Mouse (Mus musculus): ENCODE results near the gene Crlf2. TPM values are rescaled to one million over a fixed set of nuclear protein-coding genes. Genes with fewer than 3 reads are reported as not detected.

Gene Crlf2
- polyA plus RNA-seq, 1 experiment from 2014 or later = 3.3 TPM

- Histone ChIP-seq H3K4me3 (ENCODE audit: low read depth, low read length) (peak overlapping the region; percentile 54), H3K27ac (ENCODE audit: low read depth, low read length) (peak overlapping the region; percentile 81), H3K9me3 (ENCODE audit: control insufficient read depth, low read length) (peaks cover 27% of the 10 kb centered on the region), H3K4me1 (replicated peaks; ENCODE audit: control insufficient read depth, insufficient read depth, low read length) (no peaks in the 10 kb centered on the region), H3K36me3 (ENCODE audit: control insufficient read depth, insufficient read depth, low read length) (no peaks in the 10 kb centered on the region; the same call in 1 of the 2 replicates), H3K27me3 (ENCODE audit: control insufficient read depth, insufficient read depth, low read length) (no peaks in the 10 kb centered on the region), H3K4me2 (ENCODE audit: low read depth, low read length, severe bottlenecking) (peak overlapping the region; percentile 48), H3K9ac (ENCODE audit: low read length) (peak overlapping the region; percentile 23; the same call in 1 of the 2 replicates)
- WGBS = under 1% methylated on average over 34 of the region's 35 CpGs
- ATAC-seq (replicated peaks; ENCODE audit: low FRiP score) (peak; percentile 72), DNase-seq (ENCODE audit: low spot score) (peak; percentile 95)
These were observed 1.3 kb downstream of the Crlf2 start for GRCm38 (mm10) chr5:109557321-109558122.

GRCm38 (mm10) chr5:109556591-109557320 lies 2.0 kb downstream of the Crlf2 start:
- Histone ChIP-seq H3K4me2 (ENCODE audit: low read depth, low read length, severe bottlenecking) (peak overlapping the region; percentile 48), H3K36me3 (ENCODE audit: control insufficient read depth, insufficient read depth, low read length) (no peaks in the 10 kb centered on the region; the same call in 1 of the 2 replicates), H3K27me3 (ENCODE audit: control insufficient read depth, insufficient read depth, low read length) (no peaks in the 10 kb centered on the region), H3K9ac (ENCODE audit: low read length) (no peak overlapping the region), H3K27ac (ENCODE audit: low read depth, low read length) (peak overlapping the region; percentile 75), H3K4me3 (ENCODE audit: low read depth, low read length) (peak overlapping the region; percentile 54), H3K9me3 (ENCODE audit: control insufficient read depth, low read length) (peaks cover 30% of the 10 kb centered on the region), H3K4me1 (replicated peaks; ENCODE audit: control insufficient read depth, insufficient read depth, low read length) (no peaks in the 10 kb centered on the region)
- ATAC-seq (replicated peaks; ENCODE audit: low FRiP score) = peak; percentile 47
- WGBS = 9% methylated on average over 40 of the region's 40 CpGs
- peak; percentile 92 for DNase-seq (ENCODE audit: low spot score)

GRCm38 (mm10) chr5:109555676-109556571 lies 2.9 kb downstream of the Crlf2 start:
- no peak overlapping the region for H3K9ac ChIP-seq (ENCODE audit: low read length)
- no peak; the same call in 1 of the 2 replicates for ATAC-seq (replicated peaks; ENCODE audit: low FRiP score)
- H3K27me3 ChIP-seq (ENCODE audit: control insufficient read depth, insufficient read depth, low read length) = no peaks in the 10 kb centered on the region
- H3K9me3 ChIP-seq (ENCODE audit: control insufficient read depth, low read length) = peaks cover 38% of the 10 kb centered on the region
- no peak overlapping the region for H3K27ac ChIP-seq (ENCODE audit: low read depth, low read length)
- WGBS = 78% methylated on average over 53 of the region's 54 CpGs
- H3K36me3 ChIP-seq (ENCODE audit: control insufficient read depth, insufficient read depth, low read length) = no peaks in the 10 kb centered on the region; the same call in 1 of the 2 replicates
- peak overlapping the region; percentile 54 for H3K4me3 ChIP-seq (ENCODE audit: low read depth, low read length)
- peak; percentile 72 for DNase-seq (ENCODE audit: low spot score)
- no peak overlapping the region for H3K4me2 ChIP-seq (ENCODE audit: low read depth, low read length, severe bottlenecking)
- no peaks in the 10 kb centered on the region for H3K4me1 ChIP-seq (replicated peaks; ENCODE audit: control insufficient read depth, insufficient read depth, low read length)

GRCm38 (mm10) chr5:109555236-109555675 lies 3.5 kb downstream of the Crlf2 start:
- H3K4me3 ChIP-seq (ENCODE audit: low read depth, low read length) = no peak overlapping the region
- no peaks in the 10 kb centered on the region for H3K27me3 ChIP-seq (ENCODE audit: control insufficient read depth, insufficient read depth, low read length)
- H3K9me3 ChIP-seq (ENCODE audit: control insufficient read depth, low read length) = peaks cover 40% of the 10 kb centered on the region
- no peaks in the 10 kb centered on the region for H3K4me1 ChIP-seq (replicated peaks; ENCODE audit: control insufficient read depth, insufficient read depth, low read length)
- H3K36me3 ChIP-seq (ENCODE audit: control insufficient read depth, insufficient read depth, low read length) = no peaks in the 10 kb centered on the region; the same call in 1 of the 2 replicates
- H3K27ac ChIP-seq (ENCODE audit: low read depth, low read length) = no peak overlapping the region
- H3K4me2 ChIP-seq (ENCODE audit: low read depth, low read length, severe bottlenecking) = no peak overlapping the region
- WGBS = 85% methylated on average over 24 of the region's 26 CpGs
- ATAC-seq (replicated peaks; ENCODE audit: low FRiP score) = no peak
- DNase-seq (ENCODE audit: low spot score) = peak; percentile 63
- no peak overlapping the region for H3K9ac ChIP-seq (ENCODE audit: low read length)

- H3K36me3 ChIP-seq (ENCODE audit: control insufficient read depth, insufficient read depth, low read length) = no peaks in the 10 kb centered on the region; the same call in 1 of the 2 replicates
- no peaks in the 10 kb centered on the region for H3K4me1 ChIP-seq (replicated peaks; ENCODE audit: control insufficient read depth, insufficient read depth, low read length)
- no peak overlapping the region for H3K4me3 ChIP-seq (ENCODE audit: low read depth, low read length)
- peaks cover 42% of the 10 kb centered on the region for H3K9me3 ChIP-seq (ENCODE audit: control insufficient read depth, low read length)
- no peak overlapping the region for H3K4me2 ChIP-seq (ENCODE audit: low read depth, low read length, severe bottlenecking)
- H3K27me3 ChIP-seq (ENCODE audit: control insufficient read depth, insufficient read depth, low read length) = no peaks in the 10 kb centered on the region
- DNase-seq (ENCODE audit: low spot score) = peak; percentile 58
- H3K9ac ChIP-seq (ENCODE audit: low read length) = no peak overlapping the region
- 83% methylated on average over 29 of the region's 30 CpGs for WGBS
- ATAC-seq (replicated peaks; ENCODE audit: low FRiP score) = no peak
- H3K27ac ChIP-seq (ENCODE audit: low read depth, low read length) = no peak overlapping the region
These were observed 4.4 kb downstream of the Crlf2 start for GRCm38 (mm10) chr5:109554091-109555050.

GRCm38 (mm10) chr5:109553160-109553930 lies 5.4 kb downstream of the Crlf2 start:
- ATAC-seq (replicated peaks; ENCODE audit: low FRiP score) (no peak), DNase-seq (ENCODE audit: low spot score) (peak; percentile 51)
- Histone ChIP-seq H3K4me2 (ENCODE audit: low read depth, low read length, severe bottlenecking) (no peak overlapping the region), H3K27me3 (ENCODE audit: control insufficient read depth, insufficient read depth, low read length) (no peaks in the 10 kb centered on the region), H3K4me1 (replicated peaks; ENCODE audit: control insufficient read depth, insufficient read depth, low read length) (no peaks in the 10 kb centered on the region), H3K4me3 (ENCODE audit: low read depth, low read length) (no peak overlapping the region), H3K9ac (ENCODE audit: low read length) (no peak overlapping the region), H3K36me3 (ENCODE audit: control insufficient read depth, insufficient read depth, low read length) (no peaks in the 10 kb centered on the region; the same call in 1 of the 2 replicates), H3K27ac (ENCODE audit: low read depth, low read length) (no peak overlapping the region), H3K9me3 (ENCODE audit: control insufficient read depth, low read length) (peaks cover 42% of the 10 kb centered on the region)
- 68% methylated on average over 18 of the region's 18 CpGs for WGBS

GRCm38 (mm10) chr5:109552541-109552940 lies 6.3 kb downstream of the Crlf2 start:
- H3K4me2 ChIP-seq (ENCODE audit: low read depth, low read length, severe bottlenecking) = no peak overlapping the region
- H3K27me3 ChIP-seq (ENCODE audit: control insufficient read depth, insufficient read depth, low read length) = no peaks in the 10 kb centered on the region
- peaks cover 42% of the 10 kb centered on the region for H3K9me3 ChIP-seq (ENCODE audit: control insufficient read depth, low read length)
- H3K27ac ChIP-seq (ENCODE audit: low read depth, low read length) = no peak overlapping the region
- H3K36me3 ChIP-seq (ENCODE audit: control insufficient read depth, insufficient read depth, low read length) = no peaks in the 10 kb centered on the region; the same call in 1 of the 2 replicates
- no peak overlapping the region for H3K9ac ChIP-seq (ENCODE audit: low read length)
- no peaks in the 10 kb centered on the region for H3K4me1 ChIP-seq (replicated peaks; ENCODE audit: control insufficient read depth, insufficient read depth, low read length)
- DNase-seq (ENCODE audit: low spot score) (no peak), ATAC-seq (replicated peaks; ENCODE audit: low FRiP score) (no peak)
- WGBS = 84% methylated on average over 15 of the region's 15 CpGs
- H3K4me3 ChIP-seq (ENCODE audit: low read depth, low read length) = no peak overlapping the region

Measured in forebrain, embryonic 11.5 days (tissue).